Mouse (Mus musculus) olfactory bulb, adult 2 months (tissue): ENCODE results near the gene Lgals2. TPM values are rescaled to one million over a fixed set of nuclear protein-coding genes. Genes with fewer than 3 reads are reported as not detected.

ENCODE experiments used
- H3K27ac ChIP-seq: fragments of 200-500 bp; 2 replicates; pipeline ENCODE4 v1.5.1; 2012; ENCODE audit warnings: low read depth, low read length; ENCODE audit not compliant: insufficient read depth
- H3K4me1 ChIP-seq: fragments of 200-500 bp; 2 replicates; pipeline ENCODE4 v1.6.1; 2012; ENCODE audit warnings: low read length; ENCODE audit not compliant: control insufficient read depth, insufficient read depth
- H3K4me3 ChIP-seq: fragments of 200-500 bp; 2 replicates; pipeline ENCODE4 v1.5.1; 2012; ENCODE audit warnings: mild to moderate bottlenecking, low read depth, low read length, moderate library complexity; ENCODE audit not compliant: insufficient read depth
- CTCF ChIP-seq: fragments of 200-500 bp; IDR thresholded peaks from 2 replicates; pipeline ENCODE4 v1.5.1; 2012; ENCODE audit warnings: low read depth, mild to moderate bottlenecking, low read length, moderate library complexity; ENCODE audit not compliant: insufficient read depth
- POLR2A ChIP-seq: fragments of 200-500 bp; IDR thresholded peaks from 2 replicates; pipeline ENCODE4 v1.6.1; 2012; ENCODE audit warnings: mild to moderate bottlenecking, low read depth, low read length, moderate library complexity; ENCODE audit not compliant: insufficient read depth
- WGBS: fragments of 180-500 bp; shearing (Covaris S2); methylation state at CpG from one replicate; pipeline ENCODE4 v1.1.7; 2018; 5-methylcytosine and 5-hydroxymethylcytosine counted together
- polyA plus RNA-seq: library from polyadenylated mRNA; stranded (reverse); fragments of >200 nt; gene quantifications from 2 replicates; pipeline ENCODE4 v1.2.4, GENCODE M21; 2012; ENCODE audit warnings: low replicate concordance; ENCODE audit not compliant: missing spikeins, insufficient read depth, insufficient read length

The Lgals2 gene
- polyA plus RNA-seq, 1 experiment = not detected

GRCm38 (mm10) chr15:78810146-78810545 is 45.2 kb downstream of the Lgals2 start:
- H3K4me1 ChIP-seq = peaks cover 8% of the 10 kb centered on the region; the same call in 1 of the 2 replicates
- no peak for TF ChIP-seq CTCF
- no peak overlapping the region for H3K4me3 ChIP-seq
- WGBS = 71% methylated on average over 9 of the region's 9 CpGs
- no peak overlapping the region for H3K27ac ChIP-seq

GRCm38 (mm10) chr15:78809739-78810138 is 45.6 kb downstream of the Lgals2 start:
- 73% methylated on average over 9 of the region's 9 CpGs for WGBS
- peaks cover 8% of the 10 kb centered on the region; the same call in 1 of the 2 replicates for H3K4me1 ChIP-seq
- H3K4me3 ChIP-seq = no peak overlapping the region
- TF ChIP-seq CTCF (no peak), POLR2A (no peak)
- no peak overlapping the region for H3K27ac ChIP-seq

- TF ChIP-seq CTCF (no peak), POLR2A (no peak)
- WGBS = 100% methylated on average over 2 of the region's 2 CpGs
- Histone ChIP-seq H3K4me3 (no peak overlapping the region), H3K27ac (no peak overlapping the region), H3K4me1 (peaks cover 11% of the 10 kb centered on the region)
These were observed 46.3 kb downstream of the Lgals2 start for GRCm38 (mm10) chr15:78808980-78809379.

- Histone ChIP-seq H3K4me1 (peaks cover 28% of the 10 kb centered on the region), H3K4me3 (no peak overlapping the region), H3K27ac (no peak overlapping the region)
- WGBS = 91% methylated on average over 3 of the region's 3 CpGs
- TF ChIP-seq POLR2A (no peak), CTCF (no peak)
These were observed 48.2 kb downstream of the Lgals2 start for GRCm38 (mm10) chr15:78807141-78807540.

GRCm38 (mm10) chr15:78806614-78807013 is 48.7 kb downstream of the Lgals2 start:
- Histone ChIP-seq H3K27ac (no peak overlapping the region), H3K4me3 (no peak overlapping the region), H3K4me1 (peaks cover 33% of the 10 kb centered on the region)
- 48% methylated on average over 2 of the region's 2 CpGs for WGBS
- TF ChIP-seq CTCF = no peak

- Histone ChIP-seq H3K27ac (no peak overlapping the region), H3K4me3 (no peak overlapping the region), H3K4me1 (peaks cover 34% of the 10 kb centered on the region)
- TF ChIP-seq POLR2A (no peak), CTCF (no peak)
- 85% methylated on average over 2 of the region's 2 CpGs for WGBS
These were observed 50.0 kb downstream of the Lgals2 start for GRCm38 (mm10) chr15:78805351-78805750.

GRCm38 (mm10) chr15:78804326-78804725 is 51.0 kb downstream of the Lgals2 start:
- no peak overlapping the region for H3K4me3 ChIP-seq
- TF ChIP-seq POLR2A = no peak
- TF ChIP-seq CTCF = no peak
- WGBS = 22% methylated on average over 6 of the region's 6 CpGs
- peak overlapping the region; percentile 32; the same call in 1 of the 2 replicates for H3K27ac ChIP-seq
- H3K4me1 ChIP-seq = peaks cover 34% of the 10 kb centered on the region

GRCm38 (mm10) chr15:78803499-78803900 is 51.8 kb downstream of the Lgals2 start:
- Histone ChIP-seq H3K4me3 (no peak overlapping the region), H3K4me1 (peaks cover 38% of the 10 kb centered on the region), H3K27ac (no peak overlapping the region)
- TF ChIP-seq CTCF (no peak), POLR2A (no peak)
- 48% methylated on average over 8 of the region's 8 CpGs for WGBS

GRCm38 (mm10) chr15:78802776-78803391 is 52.4 kb downstream of the Lgals2 start, which contains the start of gene Card10:
Gene Card10, minus strand, starts transcription at chr15:78803042.
- Histone ChIP-seq H3K4me3 (peak within 1 kb of the TSS; percentile 48), H3K27ac (no peak within 1 kb of the TSS), H3K4me1 (peaks cover 39% of the 10 kb centered on the region)
- 8% methylated on average over 64 of the region's 70 CpGs for WGBS
- TF ChIP-seq POLR2A (no peak), CTCF (no peak)
